Mouse (Mus musculus): ENCODE data around the gene Trio. TPM values are rescaled to one million over a fixed set of nuclear protein-coding genes. Genes with fewer than 3 reads are reported as not detected.

Trio gene
- polyA plus RNA-seq, 1 experiment: 47.5 TPM

GRCm38 (mm10) chr15:27997917-27998316 is 27.7 kb downstream of the Trio start:
- no peak for TF ChIP-seq CTCF (IDR thresholded peaks at IDR 0.05; ENCODE audit: insufficient read depth, low read length)
- no peak for TF ChIP-seq POLR2A (IDR thresholded peaks at IDR 0.05; ENCODE audit: borderline replicate concordance, extremely low read depth, low read depth, low read length)
- WGBS: 35% methylated on average over 8 of the region's 8 CpGs
- DNase-seq: no peak

GRCm38 (mm10) chr15:27997391-27997841 is 28.2 kb downstream of the Trio start:
- H3K4me1 ChIP-seq (ENCODE audit: control insufficient read depth, insufficient read depth, low read length): peaks cover 18% of the 10 kb centered on the region
- WGBS: 36% methylated on average over 9 of the region's 9 CpGs
- no peak overlapping the region for H3K4me3 ChIP-seq (replicated peaks; ENCODE audit: extremely low read depth, low read depth, low read length)
- TF ChIP-seq CTCF (IDR thresholded peaks at IDR 0.05; ENCODE audit: insufficient read depth, low read length) (no peak), POLR2A (IDR thresholded peaks at IDR 0.05; ENCODE audit: borderline replicate concordance, extremely low read depth, low read depth, low read length) (no peak)
- no peak for DNase-seq

More at GRCm38 (mm10) chr15:27997917-27998316, 27.7 kb downstream of the Trio start:
- Histone ChIP-seq H3K4me1 (ENCODE audit: control insufficient read depth, insufficient read depth, low read length) (peaks cover 18% of the 10 kb centered on the region), H3K4me3 (replicated peaks; ENCODE audit: extremely low read depth, low read depth, low read length) (no peak overlapping the region)

DNA sequence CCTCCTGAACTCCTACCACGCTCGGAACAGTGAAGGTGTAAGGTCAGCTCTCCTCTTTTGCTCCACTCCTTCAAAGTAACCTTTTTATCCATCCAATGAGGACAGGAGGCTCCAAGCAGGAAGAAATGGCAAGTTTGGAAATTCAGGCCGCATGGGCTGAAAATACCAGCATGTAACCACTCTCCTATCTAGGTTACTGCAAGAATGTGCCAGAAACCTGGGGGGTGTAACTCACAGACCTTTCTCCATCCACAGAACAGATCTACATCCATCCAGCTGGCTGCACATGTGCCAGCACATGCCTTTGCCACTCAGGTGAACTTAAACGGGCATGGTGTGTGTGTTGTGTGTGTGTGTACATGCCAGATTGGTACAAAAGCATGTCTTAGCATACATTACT is 28.9 kb downstream of the Trio start:
- peaks cover 20% of the 10 kb centered on the region for H3K4me1 ChIP-seq (ENCODE audit: control insufficient read depth, insufficient read depth, low read length)
- no peak for DNase-seq
- WGBS: 87% methylated on average over 4 of the region's 4 CpGs
- no peak overlapping the region for H3K4me3 ChIP-seq (replicated peaks; ENCODE audit: extremely low read depth, low read depth, low read length)
- TF ChIP-seq POLR2A (IDR thresholded peaks at IDR 0.05; ENCODE audit: borderline replicate concordance, extremely low read depth, low read depth, low read length): no peak
- TF ChIP-seq CTCF (IDR thresholded peaks at IDR 0.05; ENCODE audit: insufficient read depth, low read length): no peak

- whole genome bisulfite sequencing: 58% methylated on average over 3 of the region's 3 CpGs
- Histone ChIP-seq H3K4me1 (ENCODE audit: control insufficient read depth, insufficient read depth, low read length) (peaks cover 18% of the 10 kb centered on the region), H3K4me3 (replicated peaks; ENCODE audit: extremely low read depth, low read depth, low read length) (no peak overlapping the region)
- no peak for DNase-seq
- TF ChIP-seq POLR2A (IDR thresholded peaks at IDR 0.05; ENCODE audit: borderline replicate concordance, extremely low read depth, low read depth, low read length) (no peak), CTCF (IDR thresholded peaks at IDR 0.05; ENCODE audit: insufficient read depth, low read length) (no peak)
Observed at GRCm38 (mm10) chr15:27995421-27995820, 30.2 kb downstream of the Trio start.

DNA sequence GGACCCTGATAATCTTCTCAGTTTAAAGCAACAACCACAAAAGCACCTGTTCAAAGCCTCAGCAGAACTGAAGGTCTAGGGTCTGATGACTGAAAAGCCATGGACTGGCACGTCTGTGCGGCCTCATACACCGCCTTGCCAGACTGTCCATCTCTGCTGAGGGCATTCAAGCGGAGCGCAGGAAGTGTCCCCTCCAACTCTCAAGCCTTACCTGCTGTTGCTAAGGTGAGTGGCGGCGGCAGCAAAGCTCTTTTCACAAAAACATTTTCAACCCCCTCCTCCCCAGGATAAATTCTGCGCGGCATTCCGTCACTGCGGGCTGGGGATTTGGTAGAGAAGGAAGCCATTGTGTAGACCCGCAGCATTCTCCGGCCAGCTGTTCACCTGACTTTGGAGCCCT is 30.8 kb downstream of the Trio start:
- no peak for DNase-seq
- H3K4me1 ChIP-seq (ENCODE audit: control insufficient read depth, insufficient read depth, low read length): peaks cover 18% of the 10 kb centered on the region
- WGBS: 73% methylated on average over 13 of the region's 13 CpGs
- H3K4me3 ChIP-seq (replicated peaks; ENCODE audit: extremely low read depth, low read depth, low read length): no peak overlapping the region
- TF ChIP-seq CTCF (IDR thresholded peaks at IDR 0.05; ENCODE audit: insufficient read depth, low read length) (no peak), POLR2A (IDR thresholded peaks at IDR 0.05; ENCODE audit: borderline replicate concordance, extremely low read depth, low read depth, low read length) (no peak)

GRCm38 (mm10) chr15:27993528-27993927 is 32.1 kb downstream of the Trio start:
- no peak for DNase-seq
- H3K4me1 ChIP-seq (ENCODE audit: control insufficient read depth, insufficient read depth, low read length): peaks cover 12% of the 10 kb centered on the region
- H3K4me3 ChIP-seq (replicated peaks; ENCODE audit: extremely low read depth, low read depth, low read length): no peak overlapping the region

GRCm38 (mm10) chr15:27992596-27992995 is 33.1 kb downstream of the Trio start:
- TF ChIP-seq POLR2A (IDR thresholded peaks at IDR 0.05; ENCODE audit: borderline replicate concordance, extremely low read depth, low read depth, low read length) (no peak), CTCF (IDR thresholded peaks at IDR 0.05; ENCODE audit: insufficient read depth, low read length) (no peak)
- 42% methylated on average over 5 of the region's 5 CpGs for WGBS
- Histone ChIP-seq H3K4me1 (ENCODE audit: control insufficient read depth, insufficient read depth, low read length) (peaks cover 13% of the 10 kb centered on the region), H3K4me3 (replicated peaks; ENCODE audit: extremely low read depth, low read depth, low read length) (no peak overlapping the region)
- DNase-seq: no peak

More at GRCm38 (mm10) chr15:27993528-27993927, 32.1 kb downstream of the Trio start:
- 74% methylated on average over 7 of the region's 7 CpGs for WGBS
- no peak for TF ChIP-seq POLR2A (IDR thresholded peaks at IDR 0.05; ENCODE audit: borderline replicate concordance, extremely low read depth, low read depth, low read length)
- no peak for TF ChIP-seq CTCF (IDR thresholded peaks at IDR 0.05; ENCODE audit: insufficient read depth, low read length)

GRCm38 (mm10) chr15:27991892-27992593 is 33.6 kb downstream of the Trio start:
- 60% methylated on average over 6 of the region's 6 CpGs for WGBS
- Histone ChIP-seq H3K4me1 (ENCODE audit: control insufficient read depth, insufficient read depth, low read length) (peaks cover 8% of the 10 kb centered on the region), H3K4me3 (replicated peaks; ENCODE audit: extremely low read depth, low read depth, low read length) (no peak overlapping the region)
- TF ChIP-seq CTCF (IDR thresholded peaks at IDR 0.05; ENCODE audit: insufficient read depth, low read length) (no peak), POLR2A (IDR thresholded peaks at IDR 0.05; ENCODE audit: borderline replicate concordance, extremely low read depth, low read depth, low read length) (no peak)
- no peak for DNase-seq

DNA sequence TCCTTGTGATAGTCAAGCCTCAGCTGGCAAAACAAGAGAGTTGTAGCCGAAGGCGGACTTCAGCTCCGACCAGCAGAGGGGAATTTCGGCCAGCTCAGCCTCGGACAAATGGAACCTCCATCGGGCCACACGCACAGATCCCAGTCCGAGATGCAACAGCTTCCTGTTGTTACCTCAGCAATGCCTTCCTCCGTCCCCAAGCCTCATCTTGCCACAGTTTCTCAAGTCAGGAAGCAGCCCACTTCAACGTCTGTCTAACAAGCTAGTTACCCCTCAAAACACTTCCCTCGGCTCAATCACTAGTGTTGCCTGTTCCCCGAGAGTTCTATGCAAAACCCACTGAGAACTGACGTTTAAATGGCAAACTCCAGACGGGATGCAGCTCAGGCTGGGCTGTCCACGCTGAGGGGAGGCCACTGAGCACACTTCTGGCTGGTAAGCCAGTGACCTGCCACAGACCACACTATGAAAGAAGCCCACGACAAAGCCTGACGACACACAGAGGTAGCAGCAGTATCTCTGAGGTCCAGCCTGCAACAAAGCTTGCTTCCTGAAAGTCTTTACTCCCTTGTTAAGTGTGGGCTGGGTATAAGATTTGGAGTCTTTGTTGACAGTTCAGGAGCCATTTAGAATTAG is 34.5 kb downstream of the Trio start:
- no peak overlapping the region for H3K4me3 ChIP-seq (replicated peaks; ENCODE audit: extremely low read depth, low read depth, low read length)
- DNase-seq: no peak
- peaks cover 8% of the 10 kb centered on the region for H3K4me1 ChIP-seq (ENCODE audit: control insufficient read depth, insufficient read depth, low read length)
- no peak for TF ChIP-seq POLR2A (IDR thresholded peaks at IDR 0.05; ENCODE audit: borderline replicate concordance, extremely low read depth, low read depth, low read length)
- no peak for TF ChIP-seq CTCF (IDR thresholded peaks at IDR 0.05; ENCODE audit: insufficient read depth, low read length)
- 58% methylated on average over 17 of the region's 17 CpGs for WGBS

- 53% methylated on average over 7 of the region's 7 CpGs for WGBS
- H3K4me1 ChIP-seq (ENCODE audit: control insufficient read depth, insufficient read depth, low read length): peaks cover 8% of the 10 kb centered on the region
- DNase-seq: no peak
Observed at GRCm38 (mm10) chr15:27987979-27988378, 37.7 kb downstream of the Trio start.

More at GRCm38 (mm10) chr15:27987979-27988378, 37.7 kb downstream of the Trio start:
- H3K4me3 ChIP-seq (replicated peaks; ENCODE audit: extremely low read depth, low read depth, low read length): no peak overlapping the region
- TF ChIP-seq POLR2A (IDR thresholded peaks at IDR 0.05; ENCODE audit: borderline replicate concordance, extremely low read depth, low read depth, low read length): no peak
- no peak for TF ChIP-seq CTCF (IDR thresholded peaks at IDR 0.05; ENCODE audit: insufficient read depth, low read length)
